22 mouse cellular contexts compared by ENCODE assay signal in genomic region chr1:138609176-138609575, GRCm38 (mm10). TPM values are rescaled to one million over a fixed set of nuclear protein-coding genes. Genes with fewer than 3 reads are reported as not detected.
DNase-seq lines count a peak whose midpoint lies in the region; ATAC-seq and TF ChIP-seq lines count a peak whose summit lies in the region.
"Had no signal": no experiment of that assay in that cellular context is flagged by ENCODE, and none has a peak within 500 bp of the region (broad histone marks: within the 10 kb centered on the region; RNA-seq: fewer than 3 reads in every experiment).

No protein-coding gene starts in this region.

- peak; percentile 51; the same call in 1 of the 2 replicates for TF ChIP-seq EP300 in CH12.LX (IDR thresholded peaks at IDR 0.05; ENCODE audit: low read length)
- no peak for TF ChIP-seq EP300 in heart, postnatal 0 days (IDR thresholded peaks at IDR 0.05; ENCODE audit: low read depth)

- peaks cover 2 to 11% of the 10 kb centered on the region in 2 experiments for H3K36me3 ChIP-seq in CH12.LX (replicated peaks in 1 of 2; ENCODE audit: control insufficient read depth in 1 of 2, insufficient read depth in 1 of 2, low read length in 1 of 2)
- H3K36me3 ChIP-seq in heart, postnatal 0 days (replicated peaks; ENCODE audit: control insufficient read depth, insufficient read depth, low read length), result no peaks in the 10 kb centered on the region
- H3K36me3 ChIP-seq: hindbrain, embryonic 13.5 days; midbrain, embryonic 12.5 days; neural tube, embryonic 12.5 days had no signal

- in situ Hi-C loops in CH12.LX (cut with MboI; ENCODE audit: low pct_ligation_motif_present, low pct_unique_long_range_greater_than_20kb, low sequenced_read_pairs), result no loop called here

- no peak; the same call in 1 of the 2 replicates for TF ChIP-seq RAD21 in CH12.LX (IDR thresholded peaks at IDR 0.05; ENCODE audit: low read depth, low read length)

- H3K9me3 ChIP-seq in CH12.LX (replicated peaks; ENCODE audit: low read length), result peaks cover 4% of the 10 kb centered on the region
- no peaks in the 10 kb centered on the region for H3K9me3 ChIP-seq in heart, postnatal 0 days (replicated peaks; ENCODE audit: control insufficient read depth, low read length)
- H3K9me3 ChIP-seq: forebrain, embryonic 10.5 days; hindbrain, embryonic 13.5 days; limb, embryonic 12.5 days; midbrain, embryonic 12.5 days; neural tube, embryonic 12.5 days had no signal

- DNase-seq in layer of hippocampus, adult 2 months (ENCODE audit: low spot score in 2 of 2), result no peak
- no peak for DNase-seq in layer of hippocampus, adult 11-12 months (ENCODE audit: low spot score)
- peak; percentile 68 for DNase-seq in CH12.LX (ENCODE audit: extremely low read depth)
- peak; percentile 36 for DNase-seq in ZHBTc4 (ENCODE audit: low read depth, low spot score)
- peak; percentile 37 for DNase-seq in heart, postnatal 0 days (ENCODE audit: low spot score)
- no peak for DNase-seq in testis, postnatal 14 days (ENCODE audit: low spot score)
- no peak for DNase-seq in layer of hippocampus, adult 18-20 months (ENCODE audit: low spot score in 2 of 2)
- DNase-seq: adrenal gland, postnatal 36 days; cerebellum, adult 11-12 months; cerebellum, postnatal 25 days; gastrocnemius, adult 2 months; kidney, adult 9 months; kidney, postnatal 36 days; thymus, postnatal 4 days had no signal

- TF ChIP-seq POLR2A in CH12.LX (IDR thresholded peaks at IDR 0.05; ENCODE audit: low read depth, low read length), result peak; percentile 31; the same call in 1 of the 2 replicates

- H3K27ac ChIP-seq in layer of hippocampus, adult 2 months, result no peak overlapping the region
- peak overlapping the region; percentile 100 for H3K27ac ChIP-seq in CH12.LX (ENCODE audit: insufficient read depth, low read depth)
- H3K27ac ChIP-seq in heart, postnatal 0 days (ENCODE audit: low read depth), result peak overlapping the region; percentile 30
- H3K27ac ChIP-seq: forebrain, embryonic 10.5 days; gastrocnemius, adult 2 months; hindbrain, embryonic 13.5 days; limb, embryonic 12.5 days; liver, embryonic 14.5 days; midbrain, embryonic 12.5 days; neural tube, embryonic 12.5 days had no signal

- H3K4me3 ChIP-seq in layer of hippocampus, adult 2 months, result 0 out of 2 replicates have a peak overlapping the region, but pooled peaks have one; percentile 17
- peak overlapping the region; percentile 54 to 72 (median 65) for H3K4me3 ChIP-seq in CH12.LX (replicated peaks in 1 of 3; ENCODE audit: low read depth in 2 of 3, low read length in 2 of 3, poor library complexity in 1 of 3)
- H3K4me3 ChIP-seq in heart, postnatal 0 days (ENCODE audit: low read depth, low read length), result peak overlapping the region; percentile 7
- H3K4me3 ChIP-seq: forebrain, embryonic 10.5 days; gastrocnemius, adult 2 months; hindbrain, embryonic 13.5 days; limb, embryonic 12.5 days; midbrain, embryonic 12.5 days; neural tube, embryonic 12.5 days had no signal

- H3K4me1 ChIP-seq in CH12.LX (ENCODE audit: control insufficient read depth in 1 of 2, insufficient read depth in 2 of 2), result peaks cover 0 to 34% of the 10 kb centered on the region in 2 experiments; a peak in 2 of 4 replicates
- peaks cover 33% of the 10 kb centered on the region for H3K4me1 ChIP-seq in heart, postnatal 0 days (ENCODE audit: control insufficient read depth, insufficient read depth)
- H3K4me1 ChIP-seq: forebrain, embryonic 10.5 days; hindbrain, embryonic 13.5 days; limb, embryonic 12.5 days; midbrain, embryonic 12.5 days; neural tube, embryonic 12.5 days had no signal

- TF ChIP-seq CTCF in layer of hippocampus, adult 2 months (conservative IDR thresholded peaks at IDR 0.05), result no peak
- TF ChIP-seq CTCF in CH12.LX (conservative IDR thresholded peaks at IDR 0.05 in 1 of 2, IDR thresholded peaks at IDR 0.05 in 1 of 2; ENCODE audit: low read depth in 2 of 2, low read length in 2 of 2), result peak in 1 of 2 experiments; percentile 33; a peak in 2 of 4 replicates
- TF ChIP-seq CTCF in heart, postnatal 0 days (IDR thresholded peaks at IDR 0.05; ENCODE audit: low read depth), result peak; percentile 23

- H3K4me2 ChIP-seq in CH12.LX (ENCODE audit: insufficient read depth, low read depth, poor library complexity, severe bottlenecking), result peak overlapping the region; percentile 85
- peak overlapping the region; percentile 53 for H3K4me2 ChIP-seq in heart, postnatal 0 days (ENCODE audit: low read depth, low read length)
- H3K4me2 ChIP-seq: hindbrain, embryonic 13.5 days; limb, embryonic 12.5 days; midbrain, embryonic 12.5 days; neural tube, embryonic 12.5 days had no signal

- ATAC-seq in heart, postnatal 0 days (ENCODE audit: insufficient read depth, low read depth), result peak; percentile 72
- no peak for ATAC-seq in monocyte, adult 5-6 weeks (replicated peaks; ENCODE audit: insufficient number of reproducible peaks, low FRiP score, low TSS enrichment, poor library complexity, severe bottlenecking)
- ATAC-seq: Patski had no signal

- dilution Hi-C loops in CH12.LX (cut with MboI; ENCODE audit: extremely low pct_ligation_motif_present, extremely low pct_unique_long_range_greater_than_20kb, low sequenced_read_pairs), result no loop called here

- H3K9ac ChIP-seq in CH12.LX (ENCODE audit: insufficient read depth, low read depth), result peak overlapping the region; percentile 80
- H3K9ac ChIP-seq in heart, postnatal 0 days (replicated peaks; ENCODE audit: low read depth, low read length), result 0 out of 2 replicates have a peak overlapping the region, but pooled peaks have one; percentile 28
- H3K9ac ChIP-seq: hindbrain, embryonic 13.5 days; limb, embryonic 12.5 days; liver, embryonic 14.5 days; midbrain, embryonic 12.5 days; neural tube, embryonic 12.5 days had no signal

- H3K79me2 ChIP-seq in CH12.LX (replicated peaks; ENCODE audit: control insufficient read depth, extremely low read depth, insufficient read depth, poor library complexity, severe bottlenecking), result peaks cover 55% of the 10 kb centered on the region

- 24% methylated on average over 12 of the region's 12 CpGs for WGBS in heart, postnatal 0 days

- no peaks in the 10 kb centered on the region for H3K27me3 ChIP-seq in CH12.LX (replicated peaks)
- no peaks in the 10 kb centered on the region for H3K27me3 ChIP-seq in heart, postnatal 0 days (ENCODE audit: control insufficient read depth, insufficient read depth, low read length)
- H3K27me3 ChIP-seq: hindbrain, embryonic 13.5 days; limb, embryonic 12.5 days; midbrain, embryonic 12.5 days; neural tube, embryonic 12.5 days; Patski had no signal

TF ChIP-seq in CH12.LX, 34 proteins besides CTCF, POLR2A, EP300 and RAD21:
- TF ChIP-seq ZNF384 (IDR thresholded peaks at IDR 0.05; ENCODE audit: low read depth, low read length) (peak; percentile 83), MEF2A (IDR thresholded peaks at IDR 0.05; ENCODE audit: borderline replicate concordance, low read depth, low read length) (peak; percentile 54; the same call in 1 of the 2 replicates), SMC3 (IDR thresholded peaks at IDR 0.05; ENCODE audit: low read depth, low read length) (peak; percentile 41), CHD2 (IDR thresholded peaks at IDR 0.05; ENCODE audit: low read length) (peak; percentile 49; the same call in 1 of the 2 replicates), ETS1 (conservative IDR thresholded peaks at IDR 0.05; ENCODE audit: low read depth, low read length) (peak; percentile 35; the same call in 1 of the 2 replicates), USF1 (IDR thresholded peaks at IDR 0.05; ENCODE audit: low read depth, low read length) (no peak), SIN3A (IDR thresholded peaks at IDR 0.05; ENCODE audit: low read length) (peak; percentile 67; the same call in 1 of the 2 replicates), BHLHE40 (IDR thresholded peaks at IDR 0.05; ENCODE audit: low read depth, low read length) (peak; percentile 51), RCOR1 (conservative IDR thresholded peaks at IDR 0.05; ENCODE audit: low read depth, low read length) (no peak), ELF1 (IDR thresholded peaks at IDR 0.05; ENCODE audit: low read depth, low read length) (peak; percentile 19; the same call in 1 of the 2 replicates), CHD1 (IDR thresholded peaks at IDR 0.05; ENCODE audit: low read depth, low read length) (peak; percentile 93), TCF12 (IDR thresholded peaks at IDR 0.05; ENCODE audit: low read depth, low read length) (peak; percentile 61; the same call in 1 of the 2 replicates), MYC (IDR thresholded peaks at IDR 0.05; ENCODE audit: low read depth, low read length) (peak; percentile 83; the same call in 1 of the 2 replicates), KAT2A (IDR thresholded peaks at IDR 0.05; ENCODE audit: insufficient replicate concordance, low read length) (0 out of 2 replicates have a peak, but pooled peaks have one; percentile 50), MAFK (IDR thresholded peaks at IDR 0.05; ENCODE audit: insufficient replicate concordance, low read length) (no peak)

RNA-seq across cellular contexts. Expression of gene Nek7, which starts 10.8 kb away (rescaled TPM):
- total RNA-seq in layer of hippocampus, adult 2 months (2021), result 10 to 100 TPM; 33.9 to 34.9 TPM
- total RNA-seq in CH12.LX (2012; rRNA removed), result 29.1 and 34.1 TPM in 2 replicates
- total RNA-seq in CH12.LX (2014; rRNA removed), result 75.1 and 86.1 TPM in 2 replicates
- polyA plus RNA-seq in CH12.LX (2012; ENCODE audit: insufficient read length, low read depth), result 61.8 and 63.7 TPM in 2 replicates
- 44.6 TPM in 2 replicates for total RNA-seq in heart, postnatal 0 days (2014; rRNA removed; ENCODE audit: low replicate concordance)
- polyA plus RNA-seq in heart, postnatal 0 days (2015; fragmentation: Nextera tagmentation; extraction: Ambion mirVana), result 43.8 and 44.8 TPM in 2 replicates
- total RNA-seq in monocyte, adult 5-6 weeks (2017), result 69.0 to 84.0 TPM (median 79.0 TPM) in 3 replicates
- total RNA-seq in layer of hippocampus, adult 18-20 months (2021), result 10 to 100 TPM; 35.9 to 39.7 TPM

Comparison
In these comparisons a context has a peak if more than half of its experiments do, and no peak if none do; other contexts are left out.
1. DNase-seq: peak in CH12.LX (single experiment), ZHBTc4 (single experiment) and heart, postnatal 0 days (single experiment); none in layer of hippocampus, adult 2 months (0 of 2), layer of hippocampus, adult 11-12 months (single experiment), testis, postnatal 14 days (single experiment) and layer of hippocampus, adult 18-20 months (0 of 2).
2. H3K4me3 ChIP-seq: peak in every context shown above with its lines; median percentile 65 in CH12.LX; 17 in layer of hippocampus, adult 2 months; 7 in heart, postnatal 0 days.